Mouse (Mus musculus) lung, adult 2 months (tissue): ENCODE results near the gene Ankrd44.

ENCODE experiments used
- CTCF ChIP-seq: fragments of 200-500 bp; IDR thresholded peaks from 2 replicates; pipeline ENCODE4 v1.5.1; 2011; ENCODE audit warnings: mild to moderate bottlenecking, low read length, control low read depth; ENCODE audit not compliant: insufficient read depth
- POLR2A ChIP-seq: fragments of 200-500 bp; IDR thresholded peaks from 2 replicates; pipeline ENCODE4 v1.6.1; 2011; ENCODE audit warnings: low read depth, mild to moderate bottlenecking, control low read depth, low read length, borderline replicate concordance; ENCODE audit errors: extremely low read depth

DNA sequence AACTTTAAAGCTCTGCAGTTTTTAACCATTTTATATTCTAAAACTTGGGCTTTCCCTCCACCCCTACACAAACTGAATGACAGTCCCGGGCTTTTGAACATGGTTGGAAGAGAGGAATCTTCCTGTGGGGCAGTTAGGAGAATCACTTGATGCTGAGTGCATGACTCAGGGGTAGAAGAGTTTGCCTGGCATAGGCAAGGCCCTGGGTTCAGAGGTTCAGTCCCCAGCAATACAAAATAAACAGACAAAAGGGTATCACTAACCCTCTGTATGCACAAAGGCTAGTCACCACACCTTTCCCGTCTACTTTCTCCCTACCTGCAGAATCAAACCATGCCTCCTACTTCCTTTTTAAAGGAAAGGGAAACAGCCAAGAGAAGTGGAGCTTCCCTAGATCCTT lies 28.5 kb downstream of the Ankrd44 start:
- no peak for TF ChIP-seq POLR2A
- TF ChIP-seq CTCF = no peak
